Mouse (Mus musculus): ENCODE measurements around the gene Timm8b.

DNA sequence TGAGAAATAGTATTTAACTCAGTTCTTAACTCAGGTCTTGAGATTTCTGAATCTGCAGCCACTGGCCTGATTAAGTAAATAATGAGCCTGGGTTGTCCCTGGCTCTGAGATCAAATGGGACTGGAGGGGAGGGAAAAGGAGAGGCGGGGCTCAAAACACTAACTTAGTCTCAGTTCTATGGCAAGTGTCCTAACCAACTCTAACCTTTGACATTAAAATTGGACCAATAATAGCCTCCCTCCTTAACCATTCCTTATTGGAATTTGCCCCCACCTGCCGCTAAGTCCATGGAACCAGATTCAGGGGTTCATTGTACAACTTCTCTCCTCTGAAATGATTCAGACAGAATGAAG, 48.6 kb upstream of the Timm8b start, which contains the start of gene Bco2:
- TF ChIP-seq GATA1 (IDR thresholded peaks at IDR 0.05; ENCODE audit: borderline replicate concordance, low read length), result no peak
- no peak for TF ChIP-seq FLI1 (IDR thresholded peaks at IDR 0.05; ENCODE audit: low read length)

All from megakaryocyte, embryonic 14.5 days (primary cell).